Mouse (Mus musculus): Measurements from ENCODE around the gene Misp. TPM values are rescaled to one million over a fixed set of nuclear protein-coding genes. Genes with fewer than 3 reads are reported as not detected.
A peak's percentile ranks its signal among the peaks of the same experiment; 100 is the strongest.

Gene Misp
- polyA plus RNA-seq, 1 experiment from 2014 or later: 10.6 TPM

DNA sequence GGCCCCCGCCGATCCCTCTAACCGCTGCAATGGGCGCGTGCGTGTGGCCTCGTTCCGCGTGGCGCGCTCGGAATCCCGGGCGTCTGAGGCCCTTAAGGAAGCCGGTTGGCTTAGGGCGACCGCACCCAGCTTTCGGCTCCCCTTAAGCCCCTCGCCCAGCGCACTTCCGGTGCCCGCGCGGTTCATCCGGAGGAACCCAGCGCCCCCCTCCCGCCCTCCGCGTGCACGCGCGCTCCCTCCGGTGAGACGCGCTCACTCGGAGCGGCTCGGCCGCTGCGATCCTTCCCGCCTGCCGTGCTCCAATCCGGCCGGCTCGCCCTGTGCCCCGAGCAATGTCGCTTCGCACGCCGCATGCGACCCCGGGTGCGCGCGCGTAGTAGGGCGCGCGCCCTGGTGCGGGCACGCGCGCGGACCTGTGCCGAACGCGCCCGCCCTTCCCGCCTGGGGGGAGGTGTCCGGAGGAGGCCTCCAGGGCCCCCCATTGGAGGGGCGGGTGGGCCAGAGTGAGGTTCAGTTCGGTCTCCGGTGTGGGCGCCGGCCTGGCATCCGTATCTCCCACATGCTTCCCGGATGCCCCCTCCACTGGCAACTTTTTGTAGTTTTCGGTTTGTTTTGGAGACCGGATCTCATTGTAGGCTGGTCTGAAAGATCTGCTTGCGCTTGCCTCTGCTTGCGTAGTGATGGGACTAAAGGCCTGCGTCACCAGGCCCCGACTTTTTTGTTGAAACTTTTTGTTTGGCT, 34.2 kb downstream of the Misp start:
- peak overlapping the region; percentile 85 for H3K4me2 ChIP-seq (ENCODE audit: low read depth, low read length)
- H3K36me3 ChIP-seq (ENCODE audit: control insufficient read depth, insufficient read depth, low read length): peaks cover 16% of the 10 kb centered on the region
- ATAC-seq (ENCODE audit: low read depth): peak; percentile 12
- peak overlapping the region; percentile 93 for H3K4me3 ChIP-seq (ENCODE audit: low read length)
- H3K27me3 ChIP-seq (ENCODE audit: control insufficient read depth, insufficient read depth, low read depth, low read length): no peaks in the 10 kb centered on the region
- WGBS: 0% methylated on average over 83 of the region's 83 CpGs
- peak overlapping the region; percentile 100 for H3K27ac ChIP-seq (ENCODE audit: low read length)
- no peaks in the 10 kb centered on the region for H3K9me3 ChIP-seq (ENCODE audit: control insufficient read depth, low read length)
- H3K9ac ChIP-seq (ENCODE audit: low read length): peak overlapping the region; percentile 99
- peaks cover 47% of the 10 kb centered on the region for H3K4me1 ChIP-seq (replicated peaks; ENCODE audit: control insufficient read depth, insufficient read depth, low read length)

- Histone ChIP-seq H3K4me2 (ENCODE audit: low read depth, low read length) (peak overlapping the region; percentile 85), H3K4me3 (ENCODE audit: low read length) (peak overlapping the region; percentile 93), H3K9ac (ENCODE audit: low read length) (peak overlapping the region; percentile 99), H3K27ac (ENCODE audit: low read length) (peak overlapping the region; percentile 100), H3K4me1 (replicated peaks; ENCODE audit: control insufficient read depth, insufficient read depth, low read length) (peaks cover 47% of the 10 kb centered on the region), H3K9me3 (ENCODE audit: control insufficient read depth, low read length) (no peaks in the 10 kb centered on the region), H3K27me3 (ENCODE audit: control insufficient read depth, insufficient read depth, low read depth, low read length) (no peaks in the 10 kb centered on the region), H3K36me3 (ENCODE audit: control insufficient read depth, insufficient read depth, low read length) (peaks cover 23% of the 10 kb centered on the region)
- WGBS: 2% methylated on average over 10 of the region's 10 CpGs
- ATAC-seq (ENCODE audit: low read depth): no peak
Measured at GRCm38 (mm10) chr10:79855558-79856184, 34.9 kb downstream of the Misp start.

GRCm38 (mm10) chr10:79856280-79856679, 35.5 kb downstream of the Misp start:
- peak overlapping the region; percentile 85 for H3K4me2 ChIP-seq (ENCODE audit: low read depth, low read length)
- peaks cover 29% of the 10 kb centered on the region for H3K36me3 ChIP-seq (ENCODE audit: control insufficient read depth, insufficient read depth, low read length)
- 14% methylated on average over 6 of the region's 6 CpGs for WGBS
- H3K4me1 ChIP-seq (replicated peaks; ENCODE audit: control insufficient read depth, insufficient read depth, low read length): peaks cover 45% of the 10 kb centered on the region
- H3K9me3 ChIP-seq (ENCODE audit: control insufficient read depth, low read length): no peaks in the 10 kb centered on the region
- ATAC-seq (ENCODE audit: low read depth): no peak
- H3K27me3 ChIP-seq (ENCODE audit: control insufficient read depth, insufficient read depth, low read depth, low read length): no peaks in the 10 kb centered on the region
- H3K27ac ChIP-seq (ENCODE audit: low read length): peak overlapping the region; percentile 100
- H3K9ac ChIP-seq (ENCODE audit: low read length): peak overlapping the region; percentile 99
- H3K4me3 ChIP-seq (ENCODE audit: low read length): peak overlapping the region; percentile 93

DNA sequence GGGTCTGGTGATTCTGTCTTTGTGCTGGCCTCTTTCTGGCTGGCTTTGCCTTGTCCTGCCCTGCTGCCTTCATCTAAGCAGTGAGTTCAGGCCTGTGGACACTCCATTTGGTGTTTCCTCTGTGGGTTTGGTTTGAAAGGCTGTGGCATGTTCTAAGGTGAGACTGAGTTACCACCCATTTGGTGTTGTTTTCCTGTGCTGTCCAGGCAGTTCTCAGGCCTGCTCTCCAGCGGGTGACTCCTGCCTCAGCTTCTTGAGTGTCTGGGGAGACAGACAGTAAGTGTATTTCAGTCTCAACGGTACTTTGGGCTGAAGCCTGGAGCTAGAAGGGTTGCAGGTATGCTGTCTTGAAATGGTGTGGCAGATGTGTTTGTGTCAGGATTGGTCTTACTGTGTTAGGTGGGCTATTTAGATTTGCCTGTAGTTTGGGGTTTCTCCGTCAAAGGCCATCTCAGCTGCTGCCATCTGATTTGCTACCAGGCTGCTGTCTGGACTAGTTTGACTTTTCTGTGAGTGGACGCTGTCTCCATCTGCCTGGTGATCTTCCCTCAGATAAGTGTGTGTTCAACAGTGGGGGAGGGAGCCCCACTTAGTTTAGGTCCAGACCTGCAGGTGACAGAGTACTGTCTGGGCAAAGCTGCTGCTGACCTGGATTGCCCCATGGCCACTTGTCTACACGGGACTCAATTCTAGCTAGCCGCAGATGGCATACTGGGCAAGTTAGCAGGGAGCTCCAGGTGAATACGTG, 36.1 kb downstream of the Misp start:
- Histone ChIP-seq H3K27ac (ENCODE audit: low read length) (peak overlapping the region; percentile 100), H3K27me3 (ENCODE audit: control insufficient read depth, insufficient read depth, low read depth, low read length) (no peaks in the 10 kb centered on the region), H3K36me3 (ENCODE audit: control insufficient read depth, insufficient read depth, low read length) (peaks cover 35% of the 10 kb centered on the region), H3K4me2 (ENCODE audit: low read depth, low read length) (peak overlapping the region; percentile 85), H3K4me3 (ENCODE audit: low read length) (peak overlapping the region; percentile 93), H3K9me3 (ENCODE audit: control insufficient read depth, low read length) (no peaks in the 10 kb centered on the region), H3K4me1 (replicated peaks; ENCODE audit: control insufficient read depth, insufficient read depth, low read length) (peaks cover 39% of the 10 kb centered on the region), H3K9ac (ENCODE audit: low read length) (peak overlapping the region; percentile 99)
- ATAC-seq (ENCODE audit: low read depth): no peak
- WGBS: 8% methylated on average over 7 of the region's 7 CpGs

- peak overlapping the region; percentile 93 for H3K4me3 ChIP-seq (ENCODE audit: low read length)
- H3K9me3 ChIP-seq (ENCODE audit: control insufficient read depth, low read length): no peaks in the 10 kb centered on the region
- H3K4me2 ChIP-seq (ENCODE audit: low read depth, low read length): peak overlapping the region; percentile 85
- no peaks in the 10 kb centered on the region for H3K27me3 ChIP-seq (ENCODE audit: control insufficient read depth, insufficient read depth, low read depth, low read length)
- 8% methylated on average over 4 of the region's 4 CpGs for WGBS
- H3K36me3 ChIP-seq (ENCODE audit: control insufficient read depth, insufficient read depth, low read length): peaks cover 41% of the 10 kb centered on the region
- H3K9ac ChIP-seq (ENCODE audit: low read length): peak overlapping the region; percentile 99
- no peak for ATAC-seq (ENCODE audit: low read depth)
- H3K27ac ChIP-seq (ENCODE audit: low read length): peak overlapping the region; percentile 100
- H3K4me1 ChIP-seq (replicated peaks; ENCODE audit: control insufficient read depth, insufficient read depth, low read length): peaks cover 34% of the 10 kb centered on the region
Measured at GRCm38 (mm10) chr10:79857452-79857811, 36.6 kb downstream of the Misp start.

- H3K4me2 ChIP-seq (ENCODE audit: low read depth, low read length): peak overlapping the region; percentile 85
- peaks cover 29% of the 10 kb centered on the region for H3K4me1 ChIP-seq (replicated peaks; ENCODE audit: control insufficient read depth, insufficient read depth, low read length)
- no peaks in the 10 kb centered on the region for H3K27me3 ChIP-seq (ENCODE audit: control insufficient read depth, insufficient read depth, low read depth, low read length)
- no peaks in the 10 kb centered on the region for H3K9me3 ChIP-seq (ENCODE audit: control insufficient read depth, low read length)
- H3K9ac ChIP-seq (ENCODE audit: low read length): peak overlapping the region; percentile 99
- peaks cover 45% of the 10 kb centered on the region for H3K36me3 ChIP-seq (ENCODE audit: control insufficient read depth, insufficient read depth, low read length)
- WGBS: 45% methylated on average over 2 of the region's 2 CpGs
- peak overlapping the region; percentile 100 for H3K27ac ChIP-seq (ENCODE audit: low read length)
- peak overlapping the region; percentile 93 for H3K4me3 ChIP-seq (ENCODE audit: low read length)
- ATAC-seq (ENCODE audit: low read depth): no peak
Measured at GRCm38 (mm10) chr10:79857894-79858293, 37.1 kb downstream of the Misp start.

- 34% methylated on average over 17 of the region's 17 CpGs for WGBS
- Histone ChIP-seq H3K4me2 (ENCODE audit: low read depth, low read length) (peak overlapping the region; percentile 85), H3K36me3 (ENCODE audit: control insufficient read depth, insufficient read depth, low read length) (peaks cover 51% of the 10 kb centered on the region), H3K4me3 (ENCODE audit: low read length) (peak overlapping the region; percentile 93), H3K9me3 (ENCODE audit: control insufficient read depth, low read length) (no peaks in the 10 kb centered on the region), H3K27ac (ENCODE audit: low read length) (peak overlapping the region; percentile 100), H3K9ac (ENCODE audit: low read length) (peak overlapping the region; percentile 99; the same call in 1 of the 2 replicates), H3K4me1 (replicated peaks; ENCODE audit: control insufficient read depth, insufficient read depth, low read length) (peaks cover 26% of the 10 kb centered on the region), H3K27me3 (ENCODE audit: control insufficient read depth, insufficient read depth, low read depth, low read length) (no peaks in the 10 kb centered on the region)
- peak; percentile 14 for ATAC-seq (ENCODE audit: low read depth)
Measured at GRCm38 (mm10) chr10:79858416-79859074, 37.8 kb downstream of the Misp start.

DNA sequence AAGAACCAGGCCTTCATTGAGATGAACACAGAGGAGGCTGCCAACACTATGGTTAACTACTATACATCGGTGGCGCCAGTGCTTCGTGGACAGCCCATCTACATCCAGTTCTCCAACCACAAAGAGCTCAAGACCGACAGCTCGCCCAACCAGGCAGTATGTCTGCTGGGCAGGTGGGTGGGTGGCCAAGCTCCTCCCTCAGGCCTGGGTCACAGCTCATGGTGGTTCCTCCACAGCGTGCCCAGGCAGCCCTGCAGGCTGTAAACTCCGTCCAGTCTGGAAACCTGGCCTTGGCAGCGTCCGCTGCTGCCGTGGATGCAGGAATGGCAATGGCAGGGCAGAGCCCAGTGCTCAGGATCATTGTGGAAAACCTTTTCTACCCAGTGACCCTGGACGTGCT, 38.3 kb downstream of the Misp start:
- ATAC-seq (ENCODE audit: low read depth): no peak
- Histone ChIP-seq H3K4me3 (ENCODE audit: low read length) (no peak overlapping the region), H3K4me1 (replicated peaks; ENCODE audit: control insufficient read depth, insufficient read depth, low read length) (peaks cover 26% of the 10 kb centered on the region), H3K27ac (ENCODE audit: low read length) (no peak overlapping the region), H3K36me3 (ENCODE audit: control insufficient read depth, insufficient read depth, low read length) (peaks cover 52% of the 10 kb centered on the region), H3K4me2 (ENCODE audit: low read depth, low read length) (no peak overlapping the region), H3K9me3 (ENCODE audit: control insufficient read depth, low read length) (no peaks in the 10 kb centered on the region), H3K27me3 (ENCODE audit: control insufficient read depth, insufficient read depth, low read depth, low read length) (no peaks in the 10 kb centered on the region), H3K9ac (ENCODE audit: low read length) (no peak overlapping the region)
- WGBS: 66% methylated on average over 11 of the region's 11 CpGs

All from lung, embryonic 16.5 days (tissue).